Mouse (Mus musculus) T-helper 1 cell (primary cell): Measurements from ENCODE around the gene Arl13a.
"Not testable (repeated sequence)": the region's sequence is repeated elsewhere in the genome, so short reads cannot be mapped to it uniquely, and the experiment has no call there.

Experiments used
- in situ Hi-C: fragments of 300-600 bp; cut with MboI, MseI; formaldehyde crosslinking; loops from one replicate; pipeline ENCODE4 v1.15.1; 2025; ENCODE audit warnings: high pct_unique_total_duplicates

Arl13a gene

GRCm38 (mm10) chrX:134187201-134187600 is at the start of gene Arl13a:
Gene Arl13a, plus strand, starts transcription at chrX:134187501.
- in situ Hi-C loops, result not testable (repeated sequence)

- in situ Hi-C loops, result no loop called here
Measured at GRCm38 (mm10) chrX:134140024-134140423, 47.3 kb upstream of the Arl13a start.

- in situ Hi-C loops, result no loop called here
Measured at GRCm38 (mm10) chrX:134141551-134141950, 45.8 kb upstream of the Arl13a start.

- in situ Hi-C loops, result no loop called here
Measured at GRCm38 (mm10) chrX:134141986-134142385, 45.3 kb upstream of the Arl13a start.

- in situ Hi-C loops, result loop anchor here (10.0 kb wide), 1 partner anchor 1687 kb away; no protein-coding TSS in a partner anchor
Measured at GRCm38 (mm10) chrX:134158151-134158550, 29.1 kb upstream of the Arl13a start.

- in situ Hi-C loops, result no loop called here
Measured at GRCm38 (mm10) chrX:134160442-134160841, 26.9 kb upstream of the Arl13a start.

GRCm38 (mm10) chrX:134162043-134162720 is 25.1 kb upstream of the Arl13a start, which contains the start of gene Xkrx:
Gene Xkrx, minus strand, starts transcription at chrX:134162076.
- in situ Hi-C loops, result no loop called here

GRCm38 (mm10) chrX:134162826-134163225 is 24.5 kb upstream of the Arl13a start:
- in situ Hi-C loops, result no loop called here

GRCm38 (mm10) chrX:134163484-134163883 is 23.8 kb upstream of the Arl13a start:
- in situ Hi-C loops, result no loop called here

GRCm38 (mm10) chrX:134170584-134170983 is 16.7 kb upstream of the Arl13a start:
- in situ Hi-C loops, result no loop called here

GRCm38 (mm10) chrX:134174699-134175098 is 12.6 kb upstream of the Arl13a start:
- in situ Hi-C loops, result no loop called here

- in situ Hi-C loops, result no loop called here
Measured at GRCm38 (mm10) chrX:134208491-134208890, 21.2 kb downstream of the Arl13a start.

GRCm38 (mm10) chrX:134211151-134211642 is 23.9 kb downstream of the Arl13a start:
- in situ Hi-C loops, result no loop called here

- in situ Hi-C loops, result no loop called here
Measured at GRCm38 (mm10) chrX:134218161-134218560, 30.9 kb downstream of the Arl13a start.

GRCm38 (mm10) chrX:134220618-134221017 is 33.3 kb downstream of the Arl13a start:
- in situ Hi-C loops, result no loop called here

- in situ Hi-C loops, result no loop called here
Measured at GRCm38 (mm10) chrX:134221856-134222255, 34.6 kb downstream of the Arl13a start, which contains the start of gene Nox1. Gene Nox1, minus strand, starts transcription at chrX:134221956.

GRCm38 (mm10) chrX:134233048-134233447 is 45.7 kb downstream of the Arl13a start:
- in situ Hi-C loops, result no loop called here

GRCm38 (mm10) chrX:134238266-134238665 is 51.0 kb downstream of the Arl13a start:
- in situ Hi-C loops, result no loop called here

GRCm38 (mm10) chrX:134245946-134246345 is 58.6 kb downstream of the Arl13a start:
- in situ Hi-C loops, result no loop called here

- in situ Hi-C loops, result no loop called here
Measured at GRCm38 (mm10) chrX:134248202-134248601, 60.9 kb downstream of the Arl13a start.
